Mouse (Mus musculus) megakaryocyte-erythroid progenitor cell, adult 5-6 weeks (primary cell): ENCODE measurements at regions not wholly inside any gene's neighbourhood (a gene's known extent, or its start where the extent isn't known, plus 50 kb on each side); places are given as distances from the start of the nearest gene placed in this dataset.

ENCODE experiments used
- ATAC-seq: replicated peaks from 2 replicates; pipeline ENCODE4 v1.8.0; 2016; ENCODE audit warnings: mild to moderate bottlenecking, inconsistent platforms; ENCODE audit not compliant: severe bottlenecking, poor library complexity, low FRiP score, low TSS enrichment

DNA sequence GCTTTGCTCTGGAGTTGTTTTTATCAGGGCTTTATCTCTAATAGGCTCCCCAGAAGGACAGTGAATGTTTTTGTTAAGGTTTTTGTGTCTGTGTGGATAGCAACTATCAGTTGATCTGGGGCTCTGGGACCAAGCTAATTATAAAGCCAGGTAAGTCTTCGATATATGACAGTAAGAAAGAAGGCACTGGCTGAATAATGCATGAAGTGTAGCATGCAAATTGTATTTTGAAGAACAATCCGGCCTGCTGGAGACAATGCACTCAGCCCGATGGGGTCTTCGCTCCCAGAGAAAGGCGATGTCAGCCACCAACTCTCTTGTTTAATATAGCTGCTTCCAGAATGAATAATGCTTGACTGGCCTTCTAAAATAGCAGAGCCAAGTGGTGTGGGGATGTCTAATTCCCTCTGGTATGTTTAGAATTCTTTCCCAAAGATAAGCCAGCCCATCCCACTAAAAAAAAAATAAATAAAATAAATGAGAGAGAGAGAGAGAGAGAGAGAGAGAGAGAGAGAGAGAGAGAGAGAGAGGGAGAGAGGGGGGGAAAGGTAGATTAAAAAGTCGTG lies 68.6 kb downstream of the Dad1 start:
- no peak for ATAC-seq

DNA sequence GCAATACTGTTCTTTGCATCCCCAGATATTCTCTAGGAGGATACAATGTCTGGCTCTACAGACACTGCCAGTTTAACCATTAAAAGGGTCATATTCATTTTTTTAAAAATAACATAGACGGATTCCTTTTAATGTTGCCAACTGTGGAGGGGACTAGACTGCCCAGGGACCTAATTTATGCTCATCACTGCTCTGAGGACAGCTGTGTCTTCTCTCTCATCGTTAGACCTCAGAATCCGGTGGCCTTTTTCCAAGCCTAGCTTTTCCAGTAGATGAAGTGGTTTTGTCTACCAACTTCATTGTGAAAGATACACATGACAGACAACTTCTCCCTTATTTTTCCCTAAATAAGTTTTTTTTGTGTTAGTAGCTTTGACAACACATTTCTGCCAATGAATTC lies 70.0 kb downstream of the Dad1 start:
- ATAC-seq, result no peak

- ATAC-seq, result no peak
Observed at GRCm38 (mm10) chr14:54182838-54183237, 71.1 kb downstream of the Dad1 start.

- no peak for ATAC-seq
Observed at GRCm38 (mm10) chr14:54181306-54181705, 72.6 kb downstream of the Dad1 start.

- ATAC-seq, result no peak
Observed at GRCm38 (mm10) chr14:54180754-54181153, 73.2 kb downstream of the Dad1 start.

DNA sequence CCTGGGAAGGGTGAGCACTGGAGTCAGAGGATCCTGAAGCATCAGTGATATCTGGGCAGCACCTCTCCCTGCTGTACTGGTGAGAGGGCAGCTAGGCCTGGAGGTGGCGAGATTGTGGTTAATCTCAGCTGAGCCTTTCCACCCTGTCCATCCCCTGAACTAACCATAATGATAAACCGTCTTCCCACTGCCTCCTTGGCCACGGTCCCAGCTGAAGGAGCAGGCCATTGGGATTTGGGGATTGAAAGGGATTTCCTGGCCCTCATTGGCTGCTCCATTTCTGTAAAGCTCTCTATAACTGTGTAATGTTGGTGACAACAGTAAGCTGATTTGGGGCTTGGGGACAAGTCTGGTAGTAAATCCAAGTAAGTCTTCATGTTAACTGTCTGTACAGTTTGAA lies 73.6 kb downstream of the Dad1 start:
- no peak for ATAC-seq

GRCm38 (mm10) chr14:54178856-54179255 lies 75.0 kb downstream of the Dad1 start:
- ATAC-seq, result no peak

- ATAC-seq, result peak; percentile 74
Observed at GRCm38 (mm10) chr14:54176469-54176868, 77.4 kb downstream of the Dad1 start.

DNA sequence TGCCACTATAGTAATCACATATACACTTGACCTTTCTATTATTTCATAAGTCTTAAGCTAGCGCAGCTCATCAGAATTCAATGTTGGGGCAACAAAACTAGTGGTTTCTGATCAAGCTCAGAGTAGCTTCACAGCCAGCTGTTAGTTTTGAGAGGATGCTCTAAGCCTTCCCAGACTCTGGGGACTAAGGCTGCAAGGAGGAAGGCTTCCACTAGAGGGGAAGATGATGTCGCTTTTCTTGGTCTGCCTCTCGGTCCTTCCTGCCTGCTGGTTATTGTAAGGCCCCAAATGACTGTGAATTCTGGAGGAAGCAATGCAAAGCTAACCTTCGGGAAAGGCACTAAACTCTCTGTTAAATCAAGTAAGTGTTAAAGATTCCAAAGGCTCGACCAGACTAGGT lies 78.4 kb downstream of the Dad1 start:
- no peak for ATAC-seq

DNA sequence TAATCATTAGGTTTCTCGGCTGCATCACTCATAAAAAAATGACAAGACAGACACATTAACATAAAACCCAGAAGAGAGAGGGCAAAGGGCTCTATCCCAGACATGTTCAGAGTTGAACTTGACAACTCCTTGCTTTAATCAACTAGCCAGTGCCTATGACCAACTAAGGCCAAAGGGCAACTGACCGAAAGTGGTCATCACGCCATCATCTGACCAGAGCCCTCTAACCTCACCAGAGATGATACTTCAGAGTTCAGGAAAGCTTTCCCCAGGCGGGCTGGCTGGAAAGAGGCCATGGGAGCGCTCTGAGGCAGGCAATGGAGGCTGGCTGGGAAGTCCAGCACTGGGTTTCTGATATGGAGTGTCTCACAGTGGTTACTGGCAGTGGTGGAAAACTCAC lies 80.6 kb downstream of the Dad1 start:
- ATAC-seq, result no peak

GRCm38 (mm10) chr14:54169254-54169653 lies 84.7 kb downstream of the Dad1 start:
- ATAC-seq, result no peak

DNA sequence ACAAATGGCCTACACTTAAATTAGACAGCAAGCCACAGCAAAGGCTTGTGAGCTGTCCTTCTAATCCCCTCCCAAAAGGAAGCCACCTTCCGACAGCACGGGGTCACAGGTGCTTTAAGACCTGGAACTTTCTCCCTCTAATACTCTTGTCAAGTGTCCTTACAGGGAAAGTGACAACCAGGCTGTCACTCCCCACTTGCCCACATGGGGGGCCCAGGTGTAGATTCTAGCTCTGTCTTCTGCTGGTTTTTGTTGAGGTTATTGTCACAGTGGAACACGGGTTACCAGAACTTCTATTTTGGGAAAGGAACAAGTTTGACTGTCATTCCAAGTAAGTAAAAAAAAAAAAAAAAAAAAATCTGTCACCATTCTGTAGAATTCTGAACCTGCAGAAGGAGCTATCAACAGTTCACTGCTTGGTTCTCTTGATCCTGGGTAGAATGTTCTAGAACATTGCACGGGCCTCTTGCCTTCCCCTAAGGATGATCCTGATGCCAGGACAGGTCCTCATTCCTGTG lies 85.4 kb downstream of the Dad1 start:
- no peak for ATAC-seq

DNA sequence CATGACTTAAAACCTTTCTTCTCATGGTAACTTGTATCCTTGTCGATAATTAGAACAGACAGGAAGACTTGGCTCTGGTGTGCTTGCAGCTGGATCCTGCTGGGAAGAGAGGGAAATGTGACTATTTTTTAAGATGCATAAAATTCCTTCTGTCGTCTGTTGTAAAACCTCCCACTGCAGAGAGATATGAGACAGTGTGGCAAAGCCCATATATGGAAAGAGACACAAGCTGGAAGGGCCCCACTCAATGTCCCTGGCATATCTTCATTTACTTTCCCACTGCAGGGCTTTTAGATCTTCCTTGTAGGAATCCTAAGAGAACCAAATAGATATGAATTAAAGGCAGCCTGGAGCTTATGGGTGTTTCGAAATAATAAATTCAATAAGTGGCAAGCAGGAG lies 87.8 kb downstream of the Dad1 start:
- ATAC-seq, result no peak

GRCm38 (mm10) chr14:54164874-54165273 lies 89.0 kb downstream of the Dad1 start:
- ATAC-seq, result no peak

- no peak for ATAC-seq
Observed at GRCm38 (mm10) chr14:54161916-54162315, 92.0 kb downstream of the Dad1 start.

- no peak for ATAC-seq
Observed at GRCm38 (mm10) chr14:54161206-54161605, 92.7 kb downstream of the Dad1 start.

DNA sequence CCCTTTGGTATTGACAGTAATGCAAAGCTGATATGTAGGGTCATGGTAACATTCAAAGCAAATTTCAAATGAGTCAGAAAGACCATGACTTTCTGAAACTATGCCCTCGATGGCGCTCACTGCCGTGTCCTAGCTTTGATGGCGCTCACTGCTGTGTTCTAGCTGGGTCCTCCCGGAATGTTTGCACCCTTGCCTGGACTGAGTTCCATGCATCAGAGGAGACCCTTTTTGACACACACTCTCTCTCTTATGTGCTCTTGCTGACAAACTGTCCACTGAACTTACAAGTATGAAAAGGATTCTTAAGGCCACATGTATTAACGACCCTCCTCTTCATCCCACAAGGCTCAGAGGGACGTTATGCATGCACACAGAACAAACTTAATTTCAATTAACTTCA lies 94.1 kb downstream of the Dad1 start:
- ATAC-seq, result no peak

DNA sequence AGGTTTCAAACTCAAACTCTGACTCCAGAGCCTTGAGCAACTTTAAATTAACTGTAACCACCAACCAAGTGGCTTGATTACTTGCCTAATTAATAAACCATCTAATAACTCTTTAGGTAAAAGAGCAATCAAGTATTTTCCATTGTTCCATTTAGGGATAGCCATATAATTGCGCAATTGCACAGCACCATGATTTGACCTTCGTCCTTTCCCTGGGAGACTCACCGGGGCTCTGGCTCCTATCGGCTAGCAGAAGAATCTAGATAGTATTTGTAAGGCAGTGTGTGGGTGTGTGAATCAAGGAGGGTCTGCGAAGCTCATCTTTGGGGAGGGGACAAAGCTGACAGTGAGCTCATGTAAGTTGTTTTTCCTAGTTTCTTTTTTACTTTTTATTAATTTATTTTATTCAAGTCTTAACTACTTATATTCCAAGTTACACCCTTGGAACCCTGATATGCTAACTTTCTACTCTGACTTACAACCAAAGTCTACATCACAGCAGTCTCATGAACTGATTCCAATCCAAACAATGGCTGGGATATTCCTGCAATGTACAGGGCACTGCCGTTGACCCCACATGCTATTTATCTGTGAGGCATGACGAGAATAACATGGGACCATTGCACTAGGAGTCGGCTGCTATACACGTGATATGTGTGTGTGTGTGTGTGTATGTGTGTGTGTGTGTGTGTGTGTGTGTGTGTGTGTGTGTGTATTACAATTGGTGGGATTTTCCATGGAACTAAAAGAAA lies 95.5 kb downstream of the Dad1 start:
- ATAC-seq, result no peak

GRCm38 (mm10) chr14:54156536-54156935 lies 97.4 kb downstream of the Dad1 start:
- ATAC-seq, result no peak

DNA sequence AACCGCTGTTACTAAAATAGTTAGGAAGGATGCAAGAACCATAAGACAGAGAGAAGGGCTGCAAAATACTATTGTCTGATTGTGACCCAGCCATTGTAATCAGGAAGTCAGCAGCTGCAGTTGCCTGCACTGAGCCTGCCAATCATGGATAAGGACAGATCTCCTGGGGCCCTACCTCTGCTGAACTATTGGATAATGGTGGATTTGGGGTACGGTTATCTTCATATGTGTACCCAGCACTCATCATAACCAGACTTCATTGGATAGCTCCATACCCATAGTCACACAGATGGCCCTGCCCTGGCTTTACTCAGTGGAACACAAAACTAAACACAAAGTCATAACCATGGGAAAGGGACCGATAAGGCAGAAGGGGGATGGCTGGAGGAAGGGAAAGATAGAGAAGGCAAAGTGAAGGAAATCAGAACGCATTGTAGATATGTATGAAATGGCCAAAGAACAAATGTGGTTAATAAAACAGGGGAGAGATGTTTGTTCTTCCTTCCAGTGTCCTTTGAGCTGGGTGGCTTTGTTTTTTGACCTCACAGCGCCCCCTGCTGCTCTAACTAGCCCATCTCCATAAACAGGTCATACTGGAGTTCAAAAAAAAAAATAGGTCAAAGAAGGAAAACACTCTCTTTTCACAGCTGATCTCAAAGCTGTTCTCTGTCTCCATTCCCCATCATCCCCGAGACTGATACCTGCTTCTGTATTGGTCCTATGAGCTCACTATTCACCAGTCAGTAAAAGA lies 101.2 kb downstream of the Dad1 start:
- peak; percentile 95 for ATAC-seq

DNA sequence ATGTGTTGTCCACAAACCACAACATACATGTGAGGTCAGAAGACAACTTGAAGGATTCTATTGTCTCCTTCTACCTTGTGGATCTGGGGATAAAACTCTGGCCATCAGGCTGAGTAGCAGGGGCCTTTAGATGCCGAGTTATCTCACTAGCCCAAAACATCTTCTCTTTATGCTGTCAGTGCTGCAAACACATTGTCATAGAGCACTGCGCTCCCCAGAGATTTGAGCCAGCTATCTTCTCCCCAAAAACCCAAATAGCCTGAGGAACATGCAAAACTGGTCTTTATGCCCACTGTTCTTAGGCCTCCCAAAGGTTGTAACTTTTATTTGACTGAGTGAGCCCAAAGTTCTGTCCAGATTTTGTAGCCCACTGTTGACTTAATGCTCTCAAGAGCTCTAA lies 102.0 kb downstream of the Dad1 start:
- ATAC-seq, result no peak
